Mouse (Mus musculus): ENCODE measurements around the gene Kin.

DNA sequence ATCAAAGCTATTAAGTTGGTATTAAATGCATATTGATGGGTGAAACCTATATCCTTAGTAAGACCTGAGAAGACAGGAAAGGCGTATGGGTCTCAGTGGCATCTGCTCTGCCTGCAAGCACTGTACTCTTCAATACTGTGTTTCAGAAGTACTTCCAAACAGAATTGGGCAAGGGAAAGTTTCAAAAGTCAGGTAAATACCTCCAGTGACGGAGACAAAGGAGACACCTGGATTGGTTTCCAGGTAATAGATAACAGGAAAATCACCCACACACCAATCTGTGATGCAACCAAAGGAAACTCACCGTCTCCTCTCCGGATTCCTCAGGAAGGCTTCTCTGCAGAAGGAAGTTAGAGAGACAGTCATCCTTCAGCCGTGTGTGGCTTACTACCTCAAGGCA lies 47.1 kb downstream of the Kin start:
- TF ChIP-seq ZNF384 (IDR thresholded peaks at IDR 0.05; ENCODE audit: low read depth, low read length) (no peak), ZC3H11A (IDR thresholded peaks at IDR 0.05; ENCODE audit: borderline replicate concordance, low read depth, low read length) (no peak), HCFC1 (IDR thresholded peaks at IDR 0.05; ENCODE audit: borderline replicate concordance, insufficient read depth, low read length) (no peak), MAFK (IDR thresholded peaks at IDR 0.05; ENCODE audit: insufficient read depth, low read depth, low read length) (no peak)

Measured in ES-E14 (cell line).